Mouse (Mus musculus) neural tube, embryonic 12.5 days (tissue): Measurements from ENCODE around the gene Thsd4. TPM values are rescaled to one million over a fixed set of nuclear protein-coding genes. Genes with fewer than 3 reads are reported as not detected.

Source experiments
- ATAC-seq: fragments of 200-750 bp; cut with Nextera tagmentation; 2 replicates; pipeline ENCODE4 v1.8.0; 2017; ENCODE audit warnings: low read depth, mild to moderate bottlenecking, moderate TSS enrichment, moderate library complexity; ENCODE audit not compliant: low FRiP score
- H3K27ac ChIP-seq: fragments of 300-500 bp; sonication (generic); 2 replicates; pipeline ENCODE4 v1.5.1; 2016
- H3K27me3 ChIP-seq: fragments of 300-500 bp; sonication (generic); replicated peaks from 2 replicates; pipeline ENCODE4 v1.6.1; 2016; ENCODE audit warnings: mild to moderate bottlenecking
- H3K36me3 ChIP-seq: fragments of 300-500 bp; sonication (generic); 2 replicates; pipeline ENCODE4 v1.6.1; 2016; ENCODE audit warnings: mild to moderate bottlenecking
- H3K4me1 ChIP-seq: fragments of 300-500 bp; sonication (generic); 2 replicates; pipeline ENCODE4 v1.6.1; 2016
- H3K4me2 ChIP-seq: fragments of 300-500 bp; sonication (generic); replicated peaks from 2 replicates; pipeline ENCODE4 v1.6.1; 2016; ENCODE audit warnings: mild to moderate bottlenecking
- H3K4me3 ChIP-seq: fragments of 300-500 bp; sonication (generic); 2 replicates; pipeline ENCODE4 v1.5.1; 2016
- H3K9ac ChIP-seq: fragments of 300-500 bp; sonication (generic); 2 replicates; pipeline ENCODE4 v1.6.1; 2016; ENCODE audit warnings: mild to moderate bottlenecking
- H3K9me3 ChIP-seq: fragments of 300-500 bp; sonication (generic); 2 replicates; pipeline ENCODE4 v1.6.1; 2016; ENCODE audit warnings: mild to moderate bottlenecking
- WGBS: fragments of 180-500 bp; shearing (Covaris S2); methylation state at CpG from one replicate; pipeline ENCODE4 v1.1.7; 2016; 5-methylcytosine and 5-hydroxymethylcytosine counted together
- polyA plus RNA-seq: library from polyadenylated mRNA; unstranded; fragments of >200 nt; fragmentation: Nextera tagmentation; extraction: Ambion mirVana; gene quantifications from 2 replicates; pipeline ENCODE4 v1.2.1, GENCODE M21; 2016

The Thsd4 gene
- polyA plus RNA-seq, 1 experiment from 2014 or later = 10.9 TPM

DNA sequence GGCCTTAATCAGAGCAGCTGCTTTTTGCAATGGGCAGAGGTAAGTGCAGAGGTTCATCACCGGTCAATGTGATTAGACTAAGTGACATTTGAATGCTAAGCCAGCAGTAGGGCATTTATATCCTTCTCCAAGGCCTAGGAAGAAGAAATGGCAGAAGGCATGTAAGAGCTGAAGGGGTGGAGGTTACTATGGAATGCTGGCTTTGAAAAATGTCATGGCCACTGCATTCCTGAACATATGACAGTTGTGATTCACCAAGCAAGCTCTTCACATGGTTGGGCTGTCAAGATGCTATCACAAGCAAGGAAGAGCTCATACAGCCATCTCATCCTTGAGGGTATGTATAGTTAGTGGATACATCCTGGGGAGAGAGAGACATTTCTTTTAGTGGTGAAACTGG lies 313.0 kb downstream of the Thsd4 start:
- Histone ChIP-seq H3K9ac (no peak overlapping the region), H3K4me2 (no peak overlapping the region), H3K9me3 (no peaks in the 10 kb centered on the region), H3K27me3 (no peaks in the 10 kb centered on the region), H3K4me3 (no peak overlapping the region), H3K4me1 (no peaks in the 10 kb centered on the region), H3K27ac (no peak overlapping the region), H3K36me3 (no peaks in the 10 kb centered on the region)
- 92% methylated on average over 1 of the region's 1 CpGs for WGBS
- no peak for ATAC-seq

DNA sequence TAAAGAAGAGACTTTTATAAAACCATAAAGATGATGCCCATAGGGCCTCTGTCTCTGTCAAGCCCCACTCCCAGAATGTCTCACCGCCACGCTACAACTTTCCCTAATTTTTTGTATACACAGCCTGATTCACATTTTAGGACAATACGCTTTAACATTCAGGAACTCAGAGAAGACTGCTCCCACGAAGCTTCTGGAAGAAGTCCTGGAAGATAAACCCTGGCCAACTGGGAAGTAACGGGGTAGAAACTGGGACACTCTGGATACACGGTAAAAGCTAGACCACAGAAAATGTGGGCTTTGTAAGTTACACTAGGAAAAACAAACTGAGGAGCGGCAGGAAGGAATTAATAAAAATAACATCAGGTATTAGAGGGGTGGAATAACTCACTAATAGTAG lies 318.7 kb downstream of the Thsd4 start:
- no peak overlapping the region for H3K4me3 ChIP-seq
- no peak overlapping the region for H3K4me2 ChIP-seq
- H3K27ac ChIP-seq = no peak overlapping the region
- no peaks in the 10 kb centered on the region for H3K36me3 ChIP-seq
- H3K4me1 ChIP-seq = no peaks in the 10 kb centered on the region
- no peaks in the 10 kb centered on the region for H3K9me3 ChIP-seq
- no peaks in the 10 kb centered on the region for H3K27me3 ChIP-seq
- ATAC-seq = no peak
- H3K9ac ChIP-seq = no peak overlapping the region
- 86% methylated on average over 7 of the region's 7 CpGs for WGBS

DNA sequence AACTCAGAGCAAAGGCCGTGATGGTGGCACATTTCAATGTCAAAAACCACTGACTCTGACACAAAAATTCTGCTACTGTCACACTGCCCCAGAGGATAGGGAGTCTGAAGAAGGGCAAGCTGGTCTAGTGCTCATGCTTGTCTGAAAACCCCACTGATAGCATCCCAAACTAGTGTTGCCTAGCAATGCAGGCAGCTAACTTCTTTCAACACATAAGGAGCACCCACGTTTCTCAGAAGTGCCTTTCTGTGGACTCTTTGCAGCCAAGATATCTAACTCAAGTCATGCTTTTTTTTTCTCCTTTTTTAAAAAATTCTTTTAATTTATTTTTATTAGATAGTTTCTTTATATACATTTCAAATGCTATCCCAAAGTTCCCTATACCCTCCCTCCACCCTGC lies 321.4 kb downstream of the Thsd4 start:
- WGBS = 85% methylated on average over 2 of the region's 2 CpGs
- no peaks in the 10 kb centered on the region for H3K4me1 ChIP-seq
- no peak overlapping the region for H3K27ac ChIP-seq
- H3K9ac ChIP-seq = no peak overlapping the region
- H3K4me2 ChIP-seq = no peak overlapping the region
- no peak for ATAC-seq
- no peaks in the 10 kb centered on the region for H3K9me3 ChIP-seq
- no peaks in the 10 kb centered on the region for H3K36me3 ChIP-seq
- no peaks in the 10 kb centered on the region for H3K27me3 ChIP-seq
- no peak overlapping the region for H3K4me3 ChIP-seq

DNA sequence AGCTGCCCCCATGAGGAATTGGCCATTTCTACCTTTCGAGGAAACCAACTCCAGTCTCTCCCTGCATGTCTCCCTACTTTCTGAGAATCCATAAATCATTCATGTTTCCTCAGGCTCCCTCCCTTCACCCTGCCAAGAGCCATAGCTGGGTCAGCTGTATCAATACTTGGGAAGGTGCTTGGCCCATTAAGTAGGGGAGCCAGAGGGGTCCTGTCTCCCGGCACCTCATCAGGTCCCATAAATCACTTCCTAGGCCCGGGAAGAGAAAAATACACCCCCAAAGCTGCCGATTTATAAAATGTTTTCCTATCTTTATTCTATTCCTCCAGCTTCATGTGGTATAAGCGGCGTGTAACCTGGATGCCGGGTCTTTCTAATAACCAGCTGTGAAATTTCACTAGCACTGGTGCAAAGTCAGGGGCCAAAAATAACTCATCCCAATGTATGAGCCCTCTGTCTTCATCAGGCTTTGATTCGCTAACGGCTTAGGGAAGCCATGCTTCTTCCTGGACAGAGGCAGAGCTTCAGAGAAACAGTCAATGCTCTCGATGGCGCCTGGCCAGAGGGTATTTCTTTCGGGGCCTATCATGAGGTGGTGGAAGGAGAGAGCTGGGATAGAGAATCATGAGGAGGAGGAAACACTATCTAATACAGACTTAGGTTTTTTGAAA lies 323.2 kb downstream of the Thsd4 start:
- H3K36me3 ChIP-seq = no peaks in the 10 kb centered on the region
- H3K4me2 ChIP-seq = no peak overlapping the region
- H3K9ac ChIP-seq = no peak overlapping the region
- no peak overlapping the region for H3K27ac ChIP-seq
- no peak for ATAC-seq
- WGBS = 79% methylated on average over 12 of the region's 12 CpGs
- H3K4me3 ChIP-seq = no peak overlapping the region
- H3K4me1 ChIP-seq = no peaks in the 10 kb centered on the region
- H3K27me3 ChIP-seq = no peaks in the 10 kb centered on the region
- H3K9me3 ChIP-seq = no peaks in the 10 kb centered on the region

DNA sequence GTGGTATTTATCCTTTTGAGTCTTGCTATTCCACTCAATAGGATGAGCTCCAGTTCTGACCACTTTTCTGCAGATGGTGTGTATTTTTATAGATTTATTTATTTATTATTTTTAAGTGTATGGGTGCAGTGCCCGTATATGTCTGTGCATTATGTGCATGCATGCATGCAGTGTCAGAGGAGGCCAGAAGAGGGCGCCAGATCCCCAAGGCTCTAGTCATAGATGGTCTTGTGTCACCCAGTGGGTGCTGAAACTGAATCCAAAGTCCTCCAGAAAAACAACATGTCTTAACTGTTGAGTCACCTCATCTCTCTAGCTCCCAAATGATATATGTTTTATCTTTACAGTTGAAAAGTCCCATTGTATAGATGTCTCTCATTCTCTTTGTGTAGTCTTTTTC lies 326.3 kb downstream of the Thsd4 start:
- Histone ChIP-seq H3K36me3 (no peaks in the 10 kb centered on the region), H3K9me3 (no peaks in the 10 kb centered on the region), H3K4me1 (no peaks in the 10 kb centered on the region), H3K4me2 (no peak overlapping the region), H3K27ac (no peak overlapping the region), H3K4me3 (no peak overlapping the region), H3K27me3 (no peaks in the 10 kb centered on the region), H3K9ac (no peak overlapping the region)
- WGBS = 85% methylated on average over 2 of the region's 2 CpGs
- no peak for ATAC-seq

DNA sequence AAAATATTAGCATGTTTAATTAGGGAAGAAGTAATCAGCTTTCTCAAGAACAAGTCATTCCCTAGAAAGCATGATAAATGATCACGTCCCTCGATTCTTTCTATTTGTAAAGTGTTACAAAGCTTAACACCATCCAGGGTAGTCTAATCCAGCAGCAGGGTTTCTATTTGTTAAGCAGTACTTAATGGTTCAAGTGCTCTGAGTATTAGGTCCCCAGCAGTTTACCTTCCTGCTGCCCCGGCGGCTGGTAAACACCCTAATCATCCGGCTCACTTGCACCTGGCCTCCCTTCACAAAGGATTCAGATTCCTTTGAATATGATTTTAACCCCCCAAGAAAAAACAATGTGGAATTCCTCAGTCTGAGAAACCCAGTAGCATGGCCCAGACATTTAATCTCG lies 326.9 kb downstream of the Thsd4 start:
- WGBS = 67% methylated on average over 6 of the region's 6 CpGs
- H3K9me3 ChIP-seq = no peaks in the 10 kb centered on the region

DNA sequence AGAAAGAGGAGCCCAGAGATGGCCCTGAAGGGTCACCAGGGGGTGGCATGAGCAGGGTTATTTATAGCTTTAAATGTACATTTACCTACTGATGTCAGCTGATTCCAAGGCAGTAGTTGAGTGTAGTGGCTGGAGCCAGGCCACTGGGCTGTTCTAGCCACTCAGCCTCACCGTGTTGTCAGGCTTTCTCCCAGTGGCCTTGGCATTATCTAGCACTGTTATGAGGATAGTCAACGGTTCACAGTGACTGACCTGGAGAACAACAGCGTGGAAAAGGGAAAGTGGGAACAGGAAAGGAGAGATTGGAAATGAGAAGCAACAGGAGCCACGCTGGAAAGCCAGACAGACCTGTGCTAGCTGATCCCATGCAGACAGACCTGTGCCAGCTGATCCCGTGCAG lies 329.5 kb downstream of the Thsd4 start:
- no peaks in the 10 kb centered on the region for H3K9me3 ChIP-seq
- H3K9ac ChIP-seq = no peak overlapping the region
- no peaks in the 10 kb centered on the region for H3K27me3 ChIP-seq
- H3K4me1 ChIP-seq = no peaks in the 10 kb centered on the region
- no peaks in the 10 kb centered on the region for H3K36me3 ChIP-seq
- H3K4me3 ChIP-seq = no peak overlapping the region
- no peak for ATAC-seq
- H3K27ac ChIP-seq = no peak overlapping the region
- H3K4me2 ChIP-seq = no peak overlapping the region
- WGBS = 90% methylated on average over 5 of the region's 5 CpGs

More for the DNA sequence above, 326.9 kb downstream of the Thsd4 start:
- no peak overlapping the region for H3K4me2 ChIP-seq
- no peaks in the 10 kb centered on the region for H3K27me3 ChIP-seq
- no peak overlapping the region for H3K27ac ChIP-seq
- no peaks in the 10 kb centered on the region for H3K4me1 ChIP-seq
- H3K9ac ChIP-seq = no peak overlapping the region
- ATAC-seq = no peak
- no peak overlapping the region for H3K4me3 ChIP-seq
- H3K36me3 ChIP-seq = no peaks in the 10 kb centered on the region

DNA sequence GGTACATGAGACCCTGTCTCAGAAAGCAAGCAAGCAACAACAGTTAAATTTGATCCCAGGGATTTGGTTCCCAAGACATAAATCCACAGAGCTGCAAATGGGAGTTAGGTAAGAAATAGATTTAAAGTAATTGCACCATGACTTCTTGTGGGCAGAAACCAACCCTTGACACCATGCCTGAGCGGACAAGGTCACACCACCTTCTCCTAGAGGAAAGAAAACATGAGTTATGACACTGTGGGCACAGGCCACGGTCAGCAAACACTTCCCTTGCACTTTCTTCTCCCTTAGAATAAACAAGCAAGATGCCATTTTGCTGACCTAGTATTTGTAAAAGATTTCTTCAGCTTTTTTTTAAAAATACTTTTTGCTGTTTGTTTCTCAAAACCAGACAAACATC lies 334.4 kb downstream of the Thsd4 start:
- Histone ChIP-seq H3K4me2 (no peak overlapping the region), H3K27ac (no peak overlapping the region), H3K9ac (no peak overlapping the region), H3K9me3 (no peaks in the 10 kb centered on the region), H3K4me3 (no peak overlapping the region), H3K27me3 (no peaks in the 10 kb centered on the region), H3K4me1 (peaks cover 8% of the 10 kb centered on the region; the same call in 1 of the 2 replicates), H3K36me3 (no peaks in the 10 kb centered on the region)
- WGBS = 64% methylated on average over 2 of the region's 2 CpGs
- ATAC-seq = no peak

DNA sequence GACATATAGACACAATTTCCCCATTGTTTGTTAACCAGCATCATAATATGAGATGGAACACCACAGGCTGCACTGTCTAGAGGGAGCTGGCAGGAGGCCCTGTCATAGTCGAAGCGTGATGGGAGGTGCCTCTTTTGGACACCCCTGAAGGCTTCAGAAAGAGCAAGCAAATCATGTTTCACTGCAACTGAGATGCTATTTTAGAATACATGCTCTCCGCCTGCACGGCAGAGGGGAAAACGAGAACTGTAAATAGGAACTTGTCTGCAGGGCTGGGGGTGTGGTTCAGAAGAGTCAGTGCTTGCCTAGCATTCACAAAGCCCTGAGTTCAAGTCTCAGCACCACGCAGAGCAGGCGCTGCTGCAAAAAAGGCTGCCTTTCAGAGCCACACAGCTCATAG lies 334.9 kb downstream of the Thsd4 start:
- Histone ChIP-seq H3K4me1 (peaks cover 8% of the 10 kb centered on the region; the same call in 1 of the 2 replicates), H3K27me3 (no peaks in the 10 kb centered on the region), H3K9ac (no peak overlapping the region), H3K36me3 (no peaks in the 10 kb centered on the region), H3K9me3 (no peaks in the 10 kb centered on the region), H3K27ac (no peak overlapping the region), H3K4me2 (no peak overlapping the region), H3K4me3 (no peak overlapping the region)
- ATAC-seq = no peak
- 85% methylated on average over 7 of the region's 7 CpGs for whole genome bisulfite sequencing

DNA sequence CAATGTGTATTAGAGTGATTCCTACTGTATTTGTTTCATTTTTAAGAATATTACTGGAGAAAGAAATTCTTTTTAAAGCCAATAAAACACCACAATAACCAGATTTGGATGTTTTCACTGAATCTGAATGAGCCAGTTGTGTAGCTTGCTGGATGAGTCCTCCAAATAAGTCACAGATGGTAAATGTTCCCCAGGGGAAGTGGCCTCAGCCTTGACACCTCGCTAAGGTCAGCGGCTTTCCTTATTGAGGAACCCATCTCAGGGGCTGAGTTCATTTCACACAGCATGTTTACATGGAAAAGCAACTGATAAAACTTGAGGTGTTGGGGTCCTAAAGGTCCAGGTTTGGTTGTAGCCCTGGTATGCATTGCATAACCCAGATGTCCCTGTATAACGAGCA lies 337.8 kb downstream of the Thsd4 start:
- Histone ChIP-seq H3K9me3 (no peaks in the 10 kb centered on the region), H3K27me3 (no peaks in the 10 kb centered on the region), H3K4me2 (no peak overlapping the region), H3K4me3 (no peak overlapping the region), H3K4me1 (peaks cover 8% of the 10 kb centered on the region), H3K27ac (no peak overlapping the region), H3K36me3 (no peaks in the 10 kb centered on the region), H3K9ac (no peak overlapping the region)
- ATAC-seq = no peak
- WGBS = 66% methylated on average over 3 of the region's 3 CpGs

DNA sequence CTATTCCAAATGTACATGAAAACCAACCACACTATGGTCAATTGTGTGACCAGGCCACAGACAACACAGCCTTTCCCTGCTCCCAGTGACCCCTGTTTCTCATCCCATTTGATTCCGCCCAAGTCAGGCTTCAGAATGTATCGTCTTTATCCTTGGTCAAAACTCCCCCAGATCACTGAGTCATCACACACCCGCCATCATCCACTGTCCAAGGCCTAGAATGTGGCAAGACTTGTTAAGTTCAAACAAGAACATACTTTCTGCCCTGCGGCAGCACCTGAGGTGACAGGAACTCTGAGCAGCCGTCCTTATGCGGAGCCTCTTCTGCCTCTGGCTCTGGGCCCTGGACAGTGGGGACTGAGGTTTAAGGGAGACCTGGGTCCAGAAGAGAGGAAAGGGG lies 339.5 kb downstream of the Thsd4 start:
- H3K27me3 ChIP-seq = no peaks in the 10 kb centered on the region
- H3K27ac ChIP-seq = no peak overlapping the region
- no peak overlapping the region for H3K4me2 ChIP-seq
- H3K9ac ChIP-seq = no peak overlapping the region
- no peaks in the 10 kb centered on the region for H3K36me3 ChIP-seq
- H3K4me1 ChIP-seq = peaks cover 8% of the 10 kb centered on the region
- WGBS = 95% methylated on average over 6 of the region's 6 CpGs
- H3K4me3 ChIP-seq = no peak overlapping the region
- ATAC-seq = no peak
- no peaks in the 10 kb centered on the region for H3K9me3 ChIP-seq

DNA sequence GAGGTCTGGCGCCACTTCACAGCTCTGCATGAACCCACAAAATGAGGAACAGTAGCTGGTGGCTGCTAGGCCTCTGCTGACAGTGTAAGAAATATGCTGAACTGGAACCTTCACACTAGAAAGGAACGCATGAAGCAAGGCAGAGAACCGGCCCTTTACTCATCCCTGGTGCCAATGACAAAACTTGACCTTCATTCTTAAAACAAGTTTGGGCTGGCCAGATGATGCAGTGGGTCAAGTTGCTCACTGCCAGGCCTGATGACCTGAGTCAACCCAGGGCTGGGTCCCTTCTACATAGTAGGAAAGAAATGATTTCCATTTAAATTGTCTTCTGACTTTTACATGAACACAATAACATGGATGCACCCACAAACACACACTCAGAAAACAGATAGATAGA lies 340.9 kb downstream of the Thsd4 start:
- Histone ChIP-seq H3K4me2 (no peak overlapping the region), H3K4me3 (no peak overlapping the region), H3K27ac (no peak overlapping the region), H3K36me3 (no peaks in the 10 kb centered on the region), H3K9me3 (no peaks in the 10 kb centered on the region), H3K9ac (no peak overlapping the region), H3K27me3 (no peaks in the 10 kb centered on the region), H3K4me1 (peaks cover 8% of the 10 kb centered on the region)
- no peak for ATAC-seq
- 93% methylated on average over 3 of the region's 3 CpGs for WGBS

DNA sequence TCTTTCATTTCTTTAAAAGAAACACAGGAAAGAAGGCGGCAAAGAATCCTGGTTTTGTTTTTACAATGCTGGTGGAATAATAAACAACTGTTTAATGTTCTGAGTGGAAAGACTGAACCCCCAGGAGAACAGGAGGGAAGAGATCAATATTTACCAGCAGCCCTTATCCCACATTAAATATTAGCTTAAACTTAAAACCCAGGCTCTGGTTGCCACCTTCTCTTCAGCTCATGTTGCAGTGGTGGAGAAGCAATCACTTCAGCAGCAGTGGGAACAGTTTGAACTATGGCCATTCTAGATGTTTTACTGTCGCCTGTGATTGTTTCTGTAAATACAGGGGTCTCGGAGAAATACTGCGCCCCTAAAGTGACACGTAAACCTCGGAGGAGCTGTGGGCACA lies 341.7 kb downstream of the Thsd4 start:
- H3K4me3 ChIP-seq = no peak overlapping the region
- no peaks in the 10 kb centered on the region for H3K9me3 ChIP-seq
- no peaks in the 10 kb centered on the region for H3K36me3 ChIP-seq
- no peak for ATAC-seq
- no peak overlapping the region for H3K9ac ChIP-seq
- H3K27ac ChIP-seq = no peak overlapping the region
- H3K27me3 ChIP-seq = no peaks in the 10 kb centered on the region
- WGBS = 72% methylated on average over 6 of the region's 6 CpGs
- H3K4me2 ChIP-seq = no peak overlapping the region
- H3K4me1 ChIP-seq = peaks cover 8% of the 10 kb centered on the region
